Mouse (Mus musculus) left cerebral cortex, postnatal 4 days (tissue): ENCODE measurements around the gene Flot2. TPM values are rescaled to one million over a fixed set of nuclear protein-coding genes. Genes with fewer than 3 reads are reported as not detected.
"Not testable (repeated sequence)": the region's sequence is repeated elsewhere in the genome, so short reads cannot be mapped to it uniquely, and the experiment has no call there.

Source experiments
- DNase-seq: peaks from one replicate; pipeline ENCODE4 v3.0.0-alpha.2; 2022
- intact Hi-C: fragments of 180-260 bp; cut with DNase I; formaldehyde crosslinking; loops from one replicate; pipeline ENCODE4 v1.15.1; 2025
- total RNA-seq, 2 experiments: library from RNA; stranded (reverse); gene quantifications; 2 replicates each; pipeline ENCODE4 v1.2.3; 2021

Gene Flot2
- total RNA-seq: 100 to 1,000 TPM; 108 to 109 TPM

DNA sequence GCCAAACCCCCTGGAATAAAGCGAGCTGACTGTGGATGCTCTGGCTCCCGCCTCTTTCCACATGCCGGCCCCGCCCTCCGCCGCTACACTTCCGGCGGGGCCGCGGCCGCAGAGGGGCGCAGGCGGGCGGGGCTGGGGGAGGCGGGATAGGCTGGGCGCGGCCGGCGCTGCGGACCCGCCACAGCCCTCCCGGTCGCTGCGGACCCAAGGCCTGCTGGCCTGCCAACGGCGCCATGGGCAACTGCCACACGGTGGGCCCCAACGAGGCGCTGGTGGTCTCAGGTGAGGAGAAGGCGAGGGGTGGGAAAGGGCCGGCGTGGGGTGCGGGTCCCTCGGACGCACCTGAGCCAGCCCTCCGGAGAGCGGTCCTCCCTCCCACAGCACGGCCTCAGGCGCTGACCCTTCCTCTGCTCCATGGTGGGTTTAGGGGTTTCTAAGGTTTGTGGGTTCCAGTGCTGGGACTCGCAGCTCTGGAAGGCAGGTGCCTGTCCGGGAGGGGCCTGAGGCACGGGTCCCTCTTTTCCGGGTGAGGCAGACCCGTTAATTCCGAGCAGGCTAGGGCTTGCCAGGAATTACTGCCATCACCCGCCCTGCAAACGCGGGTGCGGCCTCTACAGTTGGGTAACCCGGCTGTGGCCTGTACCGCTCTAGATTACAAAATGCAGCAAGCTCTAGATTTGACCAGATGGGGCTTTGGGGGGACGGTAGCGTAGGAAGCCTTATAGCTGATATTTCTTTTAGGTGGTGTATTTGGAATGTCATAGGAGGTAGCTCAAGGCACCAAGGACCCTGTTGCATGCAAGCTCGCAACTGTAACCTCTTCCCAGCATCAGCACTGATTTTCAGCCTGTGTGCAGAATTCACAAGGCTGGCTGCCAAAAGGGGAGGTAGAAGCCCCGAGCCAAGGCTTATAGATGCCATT lies at the start of gene Flot2:
Flot2 (plus strand) TSS at position 101 of the 922 bp plus-strand sequence.
- peak; percentile 69 for DNase-seq
- intact Hi-C loops: loop anchor here (5.0 kb wide), 1 partner anchor 139 kb away; the partner anchor contains the start of genes Nek8 and Tlcd1

DNA sequence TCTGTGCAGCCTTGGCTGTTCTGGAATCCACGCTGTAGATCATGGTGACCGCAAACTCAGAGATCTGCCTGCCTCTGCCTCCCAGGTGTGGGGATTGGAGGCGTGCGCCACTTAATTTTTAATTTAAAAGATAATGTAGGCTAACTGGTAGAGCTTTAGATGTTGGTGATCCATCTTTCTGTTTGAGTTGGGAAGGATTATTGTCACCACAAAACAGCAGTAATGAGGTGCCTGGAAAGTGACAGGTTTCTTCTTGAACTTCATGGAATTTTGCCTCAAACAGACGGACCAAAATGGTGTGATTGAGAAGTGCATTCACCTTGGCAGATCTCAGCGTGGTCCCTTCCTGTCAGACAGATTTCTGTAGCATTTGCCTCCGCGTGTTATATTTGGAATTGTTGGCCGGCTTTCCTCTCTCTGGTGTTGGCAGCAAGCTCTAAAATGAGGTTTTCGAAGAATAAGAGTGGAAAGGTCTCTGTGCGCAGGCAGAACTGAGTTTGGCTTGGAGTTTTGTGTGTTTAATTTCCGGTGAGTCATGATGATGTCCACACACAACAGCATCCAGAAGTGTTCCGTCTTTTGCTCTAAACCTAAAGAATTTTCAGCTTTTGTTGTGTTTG lies 48.5 kb upstream of the Flot2 start:
- intact Hi-C loops: no loop called here
- no peak for DNase-seq

DNA sequence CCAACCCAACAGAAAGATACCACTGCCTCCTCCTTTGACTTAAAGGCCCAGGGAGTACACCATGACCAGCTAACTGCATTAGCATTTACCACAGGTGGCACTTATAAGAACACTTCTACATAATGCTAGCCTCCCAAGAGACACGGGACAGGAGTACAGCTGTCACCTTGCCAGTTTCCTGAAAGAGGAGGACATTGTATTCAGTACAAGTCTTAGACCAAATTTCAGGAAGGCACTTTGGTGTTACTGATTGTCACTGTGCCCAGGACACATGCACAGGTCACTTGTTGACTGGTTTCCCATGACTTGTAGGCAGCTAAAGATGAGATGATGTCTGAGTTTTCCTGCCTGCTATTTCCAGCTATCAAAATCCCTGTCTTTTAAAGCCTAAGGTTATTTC lies 42.2 kb upstream of the Flot2 start:
- intact Hi-C loops: no loop called here
- DNase-seq: no peak

DNA sequence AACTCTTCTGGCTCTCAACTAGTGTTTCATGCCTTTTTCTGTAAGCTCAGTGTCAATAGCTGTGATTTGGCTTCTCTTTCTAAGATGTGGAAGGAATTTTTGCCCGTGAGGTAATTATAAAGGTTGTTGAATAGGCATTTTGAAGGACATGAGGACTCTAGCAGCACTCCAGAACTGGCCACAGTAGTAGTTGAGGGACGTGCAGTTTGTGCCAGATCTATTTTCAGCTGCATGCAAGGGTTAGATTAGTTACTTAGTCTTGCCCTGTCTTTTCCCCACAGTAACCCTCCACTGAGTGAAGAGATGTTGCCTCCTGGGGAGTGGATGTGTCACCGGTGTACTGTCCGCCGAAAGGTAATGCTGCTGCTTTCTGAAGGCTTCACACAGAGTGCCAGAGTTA lies 31.3 kb upstream of the Flot2 start:
- DNase-seq: no peak
- intact Hi-C loops: no loop called here

DNA sequence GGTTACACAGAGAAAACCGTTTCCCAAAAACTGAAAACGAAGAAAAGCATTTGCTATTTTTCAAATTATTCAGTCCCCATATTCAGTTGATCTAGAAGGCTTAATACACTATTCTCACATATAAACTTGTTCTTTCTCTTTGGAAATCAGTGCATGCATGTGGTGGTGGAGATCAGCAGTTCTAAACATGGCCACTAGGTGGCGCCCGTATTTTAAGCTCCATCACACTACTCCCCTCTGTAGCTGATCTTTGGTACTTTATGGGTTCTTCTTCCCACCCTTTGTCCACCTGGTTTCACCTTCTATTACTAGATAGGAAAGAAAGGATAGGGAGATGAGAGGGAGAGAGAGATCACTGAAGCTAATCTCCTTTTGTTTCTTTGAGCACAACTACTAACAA lies 18.1 kb upstream of the Flot2 start:
- DNase-seq: peak; percentile 74
- intact Hi-C loops: no loop called here

DNA sequence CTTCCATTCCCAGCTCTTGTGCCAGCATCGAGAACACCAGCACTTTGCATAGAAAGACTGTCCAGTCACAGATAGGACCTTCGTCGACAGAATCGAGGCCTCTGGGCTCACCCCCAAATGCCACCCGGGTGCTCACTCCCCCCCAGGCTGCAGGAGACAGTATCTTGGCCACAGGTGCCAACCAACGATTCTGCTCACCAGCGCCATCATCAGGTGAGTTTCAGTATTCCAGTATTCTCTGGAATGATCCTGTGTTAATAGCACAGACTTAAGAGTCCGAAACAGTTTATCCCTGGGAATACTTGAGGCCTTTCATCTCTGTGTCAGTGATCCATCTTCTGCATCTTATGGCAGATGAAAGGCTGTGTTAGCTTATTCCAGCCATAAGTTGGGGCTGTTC lies 14.1 kb upstream of the Flot2 start:
- no peak for DNase-seq
- intact Hi-C loops: no loop called here

DNA sequence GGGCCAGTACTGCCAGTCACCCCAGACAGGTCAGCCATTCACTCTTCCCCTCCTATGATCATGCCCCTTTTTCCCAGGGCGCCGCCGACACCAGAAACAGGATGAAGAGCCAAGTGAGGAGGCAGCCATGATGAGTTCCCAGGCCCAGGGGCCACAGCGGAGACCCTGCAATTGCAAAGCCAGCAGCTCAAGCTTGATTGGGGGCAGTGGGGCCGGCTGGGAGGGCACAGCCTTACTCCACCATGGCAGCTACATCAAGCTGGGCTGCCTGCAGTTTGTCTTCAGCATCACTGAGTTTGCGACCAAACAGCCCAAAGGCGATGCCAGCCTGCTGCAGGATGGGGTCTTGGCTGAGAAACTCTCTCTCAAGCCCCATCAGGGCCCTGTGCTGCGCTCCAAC lies 8.5 kb upstream of the Flot2 start:
- intact Hi-C loops: no loop called here
- DNase-seq: no peak

DNA sequence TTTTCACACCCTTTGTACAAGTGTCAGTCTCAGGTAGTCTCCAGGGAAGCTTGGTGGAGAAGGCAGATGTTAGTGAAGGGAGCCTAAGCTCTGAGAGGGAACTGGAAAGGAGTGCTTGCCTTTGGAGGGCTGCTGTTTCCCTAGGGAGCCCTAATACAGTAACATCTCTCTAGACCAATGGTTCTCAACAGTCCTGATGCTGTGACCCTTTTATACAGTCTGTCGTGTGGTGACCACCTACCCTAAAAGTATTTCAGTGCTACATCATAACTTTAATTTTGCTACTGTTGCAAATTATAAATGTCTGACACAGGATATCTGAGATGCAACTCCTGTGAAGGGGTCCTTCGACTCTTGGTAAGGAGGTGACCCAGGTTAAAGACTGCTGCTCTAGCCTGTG lies 7.1 kb upstream of the Flot2 start:
- intact Hi-C loops: no loop called here
- DNase-seq: no peak

DNA sequence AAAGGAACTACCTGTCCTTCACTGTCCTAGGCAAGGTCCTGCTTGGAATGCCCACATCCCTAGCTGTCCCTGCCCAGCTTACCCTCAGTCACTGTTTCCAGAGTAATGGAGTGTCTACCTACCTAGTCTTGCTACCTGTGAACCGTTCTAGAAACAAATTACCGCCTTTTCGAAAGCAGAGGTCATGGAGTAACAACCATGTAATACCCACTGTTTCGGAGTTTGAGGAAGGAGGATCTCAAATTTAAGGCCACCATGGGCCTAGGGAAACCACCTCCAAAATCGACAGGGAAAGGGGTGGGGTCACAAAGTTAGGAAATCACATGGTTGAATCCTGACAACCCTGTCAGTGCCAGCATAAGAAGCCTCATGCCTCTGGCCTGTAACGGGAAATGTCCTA lies 6.3 kb upstream of the Flot2 start:
- intact Hi-C loops: no loop called here
- DNase-seq: no peak

DNA sequence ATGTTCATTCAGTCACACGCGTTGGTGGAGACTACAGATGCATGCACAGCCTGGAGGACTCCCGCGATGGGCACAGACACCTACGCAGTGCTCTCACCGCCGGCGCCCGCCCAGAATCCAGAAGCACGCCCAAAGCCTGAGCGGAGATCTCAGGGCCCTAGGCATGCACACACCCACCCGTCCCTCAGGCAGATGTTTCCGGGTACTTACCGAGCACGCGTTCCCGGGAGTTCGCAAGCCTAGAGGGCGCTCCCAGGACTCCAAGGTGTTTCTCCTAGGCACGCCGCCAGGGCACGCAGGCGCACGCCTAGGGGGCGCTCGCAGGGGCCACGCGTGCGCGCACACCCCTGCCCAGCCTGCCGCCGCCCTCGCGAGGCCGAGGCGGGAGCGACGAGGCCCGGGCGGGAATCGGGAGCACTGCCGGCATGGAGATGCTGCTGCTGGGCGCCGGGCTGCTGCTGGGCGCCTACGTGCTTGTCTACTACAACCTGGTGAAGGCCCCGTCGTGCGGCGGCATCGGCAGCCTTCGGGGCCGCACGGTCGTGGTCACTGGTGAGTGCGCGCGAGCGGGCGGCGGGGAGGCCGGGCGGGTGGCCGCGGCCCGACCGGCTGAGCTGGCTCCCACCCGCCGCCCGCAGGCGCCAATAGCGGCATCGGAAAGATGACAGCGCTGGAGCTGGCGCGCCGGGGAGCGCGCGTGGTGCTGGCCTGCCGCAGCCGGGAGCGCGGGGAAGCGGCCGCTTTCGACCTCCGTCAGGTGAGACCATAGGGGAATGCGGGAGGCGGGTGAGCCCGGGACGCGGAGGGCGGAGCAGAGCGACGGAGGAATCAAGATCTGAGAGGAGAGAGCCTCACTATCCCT lies 5.6 kb upstream of the Flot2 start, which contains the start of gene Dhrs13:
Dhrs13 (plus strand) TSS at position 334 of the 862 bp plus-strand sequence.
- DNase-seq: peak; percentile 91
- intact Hi-C loops: no loop called here

DNA sequence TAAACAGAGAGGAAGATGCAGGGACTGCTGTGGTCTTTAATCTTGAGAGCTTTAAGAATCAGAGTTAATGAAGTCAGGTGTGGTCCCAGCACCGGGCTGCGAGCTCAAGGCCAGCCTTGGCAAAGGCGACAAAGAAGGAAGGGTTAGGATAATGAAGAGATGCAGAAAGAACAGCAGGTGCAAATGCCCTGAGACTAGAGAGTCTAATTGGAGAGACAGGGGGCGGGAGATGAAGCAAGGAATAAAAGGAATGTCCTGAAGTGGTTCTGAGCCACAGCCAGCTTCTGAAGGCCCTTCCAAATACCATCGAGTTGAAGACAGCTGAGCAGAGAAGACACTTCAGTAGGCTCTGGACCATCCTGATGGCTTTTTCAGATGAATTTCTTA lies 4.9 kb upstream of the Flot2 start:
- intact Hi-C loops: no loop called here
- no peak for DNase-seq

DNA sequence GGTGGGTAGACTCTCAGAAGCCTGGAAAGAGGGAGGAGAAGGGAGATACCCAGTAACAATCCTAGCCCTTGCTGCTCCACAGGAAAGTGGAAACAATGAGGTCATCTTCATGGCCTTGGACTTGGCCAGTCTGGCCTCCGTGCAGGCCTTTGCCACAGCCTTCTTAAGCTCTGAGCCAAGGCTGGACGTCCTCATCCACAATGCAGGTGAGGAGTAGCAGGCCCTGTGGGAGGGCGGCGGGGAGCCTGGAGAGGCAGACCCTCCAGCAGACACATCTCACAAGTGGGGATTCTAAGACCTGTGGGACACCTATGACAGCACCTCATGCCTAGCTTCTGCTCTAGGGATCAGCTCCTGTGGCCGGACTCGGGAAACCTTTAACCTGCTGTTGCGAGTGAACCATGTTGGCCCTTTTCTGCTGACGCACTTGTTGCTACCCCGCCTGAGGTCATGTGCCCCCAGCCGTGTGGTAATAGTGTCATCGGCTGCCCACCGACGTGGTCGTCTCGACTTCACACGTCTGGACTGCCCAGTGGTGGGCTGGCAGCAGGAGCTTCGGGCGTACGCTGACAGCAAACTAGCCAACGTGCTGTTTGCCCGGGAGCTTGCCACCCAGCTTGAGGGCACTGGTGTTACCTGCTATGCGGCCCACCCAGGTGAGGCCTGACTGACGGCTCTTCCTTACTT lies 3.7 kb upstream of the Flot2 start:
- no peak for DNase-seq
- intact Hi-C loops: no loop called here

DNA sequence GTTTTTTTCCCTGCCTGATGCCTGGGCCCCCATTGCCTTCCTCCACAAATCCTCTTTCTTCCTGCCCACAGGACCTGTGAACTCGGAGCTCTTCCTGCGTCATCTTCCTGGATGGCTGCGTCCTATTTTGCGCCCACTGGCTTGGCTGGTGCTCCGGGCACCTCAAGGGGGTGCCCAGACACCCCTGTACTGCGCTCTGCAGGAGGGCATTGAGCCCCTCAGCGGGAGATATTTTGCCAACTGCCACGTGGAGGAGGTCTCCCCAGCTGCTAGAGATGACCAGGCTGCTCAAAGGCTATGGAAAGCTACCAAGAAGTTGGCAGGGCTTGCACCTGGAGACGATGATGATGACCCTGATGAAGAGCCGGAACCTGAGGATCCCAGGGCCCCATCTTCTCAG lies 940 bp upstream of the Flot2 start:
- intact Hi-C loops: loop anchor here (5.0 kb wide), 1 partner anchor 141 kb away; the partner anchor contains the start of genes Nek8 and Tlcd1
- DNase-seq: no peak

DNA sequence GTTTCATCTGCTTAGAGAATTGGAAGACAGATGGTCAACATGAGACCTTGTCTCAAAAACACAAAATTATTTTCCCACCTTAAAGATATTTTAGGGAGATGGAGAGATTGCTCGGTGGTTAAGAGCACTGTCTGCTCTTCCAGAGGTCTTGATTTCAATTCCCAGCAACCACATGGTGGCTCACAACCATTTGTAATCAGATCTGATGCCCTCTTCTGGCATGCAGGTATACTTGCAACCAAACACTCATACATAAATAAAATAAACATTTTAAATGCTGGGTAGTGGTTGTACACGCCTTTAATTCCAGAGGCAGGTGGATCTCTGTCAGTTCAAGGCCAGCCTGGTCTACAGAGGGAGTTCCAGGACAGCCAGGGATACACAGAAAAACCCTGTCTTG lies 3.1 kb downstream of the Flot2 start:
- intact Hi-C loops: no loop called here
- DNase-seq: no peak

DNA sequence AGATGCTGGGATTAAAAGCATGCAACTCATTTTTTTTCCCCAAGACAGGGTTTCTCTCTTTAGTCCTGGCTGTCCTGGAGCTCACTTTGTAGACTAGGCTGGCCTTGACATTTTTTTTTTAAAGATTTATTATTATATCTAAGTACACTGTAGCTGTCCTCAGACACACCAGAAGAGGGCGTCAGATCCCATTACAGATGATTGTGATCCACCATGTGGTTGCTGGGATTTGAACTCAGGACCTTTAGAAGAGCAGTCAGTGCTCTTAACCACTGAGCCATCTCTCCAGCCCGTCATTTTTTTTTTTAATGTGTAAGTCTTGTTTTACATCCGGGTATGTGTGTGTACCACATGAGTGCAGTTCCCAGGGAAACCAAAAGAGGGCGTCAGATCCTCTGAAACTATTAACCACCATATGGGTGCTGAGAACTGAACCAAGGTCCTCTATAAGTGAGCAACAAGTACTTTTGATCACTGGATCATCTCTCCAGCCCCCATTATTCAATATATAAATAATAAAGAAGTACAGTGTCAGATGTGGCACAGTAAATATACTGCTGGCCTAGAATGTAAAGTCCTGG lies 4.6 kb downstream of the Flot2 start:
- intact Hi-C loops, DNase-seq: not testable (repeated sequence)

DNA sequence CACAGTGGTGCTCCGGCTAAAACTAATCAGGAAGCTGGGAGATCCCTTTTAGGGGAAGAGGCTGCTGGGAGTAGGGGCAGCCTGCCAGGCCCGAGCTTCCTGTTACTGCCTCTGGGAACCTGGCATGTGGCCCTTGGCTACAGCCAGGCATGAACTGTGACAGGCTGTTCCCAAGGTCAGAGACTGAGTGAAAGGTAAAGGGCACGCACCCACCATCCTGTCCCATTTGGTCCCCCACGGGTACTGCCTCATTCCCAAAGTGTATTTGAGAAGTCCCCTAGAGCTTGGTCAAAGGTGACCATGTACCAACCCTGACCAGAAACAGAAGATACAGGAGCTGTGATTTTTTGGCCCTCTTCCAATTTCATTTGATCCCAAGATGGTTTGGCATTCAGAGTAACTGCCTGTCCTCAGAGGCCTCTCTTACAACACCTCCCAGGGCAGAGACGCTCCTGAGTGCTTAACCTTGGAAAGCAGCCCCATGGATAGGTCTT lies 7.1 kb downstream of the Flot2 start:
- intact Hi-C loops: no loop called here
- DNase-seq: peak; percentile 89

DNA sequence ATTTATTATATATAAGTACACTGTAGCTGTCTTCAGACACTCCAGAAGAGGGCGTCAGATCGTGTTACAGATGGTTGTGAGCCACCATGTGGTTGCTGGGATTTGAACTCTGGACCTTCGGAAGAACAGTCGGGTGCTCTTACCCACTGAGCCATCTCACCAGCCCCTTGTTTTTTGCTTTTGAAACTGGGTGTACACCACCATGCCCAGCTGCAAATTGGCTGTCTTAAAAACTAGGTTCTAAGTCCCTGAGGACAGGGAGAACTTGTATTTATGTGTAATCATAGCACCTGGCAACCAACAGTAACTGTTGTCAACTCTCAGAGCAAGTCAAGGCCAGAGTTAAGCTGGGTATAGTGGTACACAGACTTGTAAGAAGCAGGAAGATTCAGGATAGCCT lies 10.9 kb downstream of the Flot2 start:
- intact Hi-C loops, DNase-seq: not testable (repeated sequence)

DNA sequence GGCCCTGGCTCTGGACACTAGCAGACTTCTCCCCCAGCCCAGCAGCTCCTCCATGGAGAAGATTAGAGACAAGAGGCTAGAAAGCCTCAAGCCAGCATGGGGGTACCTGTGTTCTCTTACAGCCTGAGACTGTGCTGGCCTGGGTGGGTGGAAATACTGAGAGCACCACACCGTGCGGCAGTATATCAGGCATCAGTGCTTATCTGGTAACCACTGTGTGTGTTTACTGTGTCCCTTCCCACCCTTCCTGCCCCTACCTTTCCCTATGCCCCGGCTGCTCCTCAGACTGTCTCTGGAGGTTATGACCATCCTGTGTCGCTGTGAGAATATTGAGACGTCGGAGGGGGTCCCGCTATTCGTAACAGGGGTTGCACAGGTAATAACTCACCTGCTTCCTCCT lies 15.3 kb downstream of the Flot2 start:
- no peak for DNase-seq

DNA sequence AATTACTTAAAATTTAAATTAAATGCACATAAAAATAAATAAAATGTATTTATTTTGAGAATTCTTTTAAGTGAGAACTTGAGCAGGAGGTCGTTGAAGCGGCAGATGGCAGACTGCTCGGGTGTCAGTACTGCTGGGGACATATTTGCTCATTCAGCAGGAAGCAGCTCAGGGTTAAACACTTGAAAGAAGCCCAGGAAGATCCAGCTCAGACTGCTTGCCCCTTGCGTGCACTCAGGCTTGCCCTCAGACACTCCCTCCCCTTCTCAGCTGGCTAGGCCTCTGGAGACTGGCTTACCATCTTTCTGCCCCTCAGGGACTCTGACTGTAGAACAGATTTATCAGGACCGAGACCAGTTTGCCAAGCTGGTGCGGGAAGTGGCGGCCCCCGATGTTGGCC lies 19.2 kb downstream of the Flot2 start:
- intact Hi-C loops: no loop called here
- DNase-seq: no peak

More for the DNA sequence above, 15.3 kb downstream of the Flot2 start:
- intact Hi-C loops: no loop called here
